29 mouse cellular contexts compared by ENCODE assay signal in genomic region chr13:20270148-20270547, GRCm38 (mm10).
DNase-seq lines count a peak whose midpoint lies in the region; ATAC-seq and TF ChIP-seq lines count a peak whose summit lies in the region.
"Had no signal": no experiment of that assay in that cellular context is flagged by ENCODE, and none has a peak within 500 bp of the region (broad histone marks: within the 10 kb centered on the region; RNA-seq: fewer than 3 reads in every experiment).

No protein-coding gene starts in this region.

- no peak overlapping the region for H3K4me2 ChIP-seq in forebrain, embryonic 14.5 days (ENCODE audit: low read length)
- no peak overlapping the region for H3K4me2 ChIP-seq in forebrain, embryonic 12.5 days
- no peak overlapping the region for H3K4me2 ChIP-seq in forebrain, postnatal 0 days (ENCODE audit: low read depth)
- H3K4me2 ChIP-seq: hindbrain, embryonic 15.5 days; kidney, embryonic 15.5 days; limb, embryonic 15.5 days; liver, embryonic 13.5 days; lung, embryonic 14.5 days; stomach, embryonic 15.5 days had no signal

- peak; percentile 41 for DNase-seq in forebrain, embryonic 14.5 days (ENCODE audit: low spot score)
- DNase-seq in layer of hippocampus, adult 9-11 months: peak; percentile 36
- no peak for DNase-seq in layer of hippocampus, postnatal 10 days (ENCODE audit: low spot score in 2 of 2)
- DNase-seq in brain, adult 2 months (ENCODE audit: low read depth, low spot score): peak; percentile 34
- DNase-seq in forebrain, postnatal 0 days: peak; percentile 82
- DNase-seq in cerebellum, adult 18-20 months: no peak
- DNase-seq: adrenal gland, postnatal 10 days; cerebellum, adult 2 months; cerebellum, postnatal 14 days; heart, postnatal 14 days; kidney, adult 11 months; kidney, postnatal 25 days; liver, embryonic 13.5 days; lung, embryonic 14.5 days; midbrain, embryonic 14.5 days; right cerebral cortex, postnatal 25 days; thymus, adult 18-20 months; thymus, postnatal 25 days had no signal

- no peaks in the 10 kb centered on the region for H3K9me3 ChIP-seq in forebrain, embryonic 14.5 days (replicated peaks; ENCODE audit: control insufficient read depth, low read length)
- no peaks in the 10 kb centered on the region for H3K9me3 ChIP-seq in forebrain, embryonic 12.5 days
- H3K9me3 ChIP-seq in forebrain, postnatal 0 days (ENCODE audit: low read length): no peaks in the 10 kb centered on the region
- H3K9me3 ChIP-seq: hindbrain, embryonic 10.5 days; hindbrain, embryonic 15.5 days; kidney, embryonic 15.5 days; limb, embryonic 10.5 days; limb, embryonic 15.5 days; liver, embryonic 13.5 days; stomach, embryonic 15.5 days had no signal

- peak; percentile 63; the same call in 1 of the 2 replicates for ATAC-seq in forebrain, embryonic 14.5 days
- no peak for ATAC-seq in forebrain, embryonic 12.5 days (ENCODE audit: low FRiP score)
- ATAC-seq in forebrain, postnatal 0 days: peak; percentile 95
- ATAC-seq: inflammation-experienced regulatory T-cells, adult 6 months; Patski had no signal

- TF ChIP-seq CTCF in forebrain, postnatal 0 days (IDR thresholded peaks at IDR 0.05; ENCODE audit: low read depth): no peak

- H3K36me3 ChIP-seq in forebrain, embryonic 14.5 days (ENCODE audit: control insufficient read depth, insufficient read depth, low read length): no peaks in the 10 kb centered on the region
- no peaks in the 10 kb centered on the region for H3K36me3 ChIP-seq in forebrain, embryonic 12.5 days (replicated peaks)
- H3K36me3 ChIP-seq in forebrain, postnatal 0 days (ENCODE audit: insufficient read depth): no peaks in the 10 kb centered on the region
- H3K36me3 ChIP-seq: hindbrain, embryonic 10.5 days; hindbrain, embryonic 15.5 days; kidney, embryonic 15.5 days; limb, embryonic 10.5 days; limb, embryonic 15.5 days; liver, embryonic 13.5 days; stomach, embryonic 15.5 days had no signal

- no peak overlapping the region for H3K4me3 ChIP-seq in forebrain, embryonic 14.5 days (ENCODE audit: low read depth, low read length)
- no peak overlapping the region for H3K4me3 ChIP-seq in forebrain, embryonic 12.5 days (replicated peaks)
- H3K4me3 ChIP-seq in forebrain, postnatal 0 days (ENCODE audit: low read depth, low read length): no peak overlapping the region
- H3K4me3 ChIP-seq: erythroblast, embryonic 14.5 days; hindbrain, embryonic 10.5 days; hindbrain, embryonic 15.5 days; kidney, embryonic 15.5 days; layer of hippocampus, adult 2 months; limb, embryonic 10.5 days; limb, embryonic 15.5 days; liver, embryonic 13.5 days; stomach, embryonic 15.5 days had no signal

- WGBS in forebrain, embryonic 14.5 days: 51% methylated on average over 6 of the region's 6 CpGs
- 55% methylated on average over 6 of the region's 6 CpGs for WGBS in forebrain, embryonic 12.5 days
- 30% methylated on average over 6 of the region's 6 CpGs for WGBS in forebrain, postnatal 0 days

- H3K27me3 ChIP-seq in forebrain, embryonic 14.5 days (replicated peaks; ENCODE audit: control insufficient read depth, insufficient read depth, low read length): no peaks in the 10 kb centered on the region
- H3K27me3 ChIP-seq in forebrain, embryonic 12.5 days: no peaks in the 10 kb centered on the region
- H3K27me3 ChIP-seq in forebrain, postnatal 0 days (ENCODE audit: insufficient read depth, low read length): 0 out of 2 replicates have a peak, but pooled peaks cover 4% of the 10 kb centered on the region
- H3K27me3 ChIP-seq: hindbrain, embryonic 15.5 days; kidney, embryonic 15.5 days; liver, embryonic 13.5 days; Patski; stomach, embryonic 15.5 days had no signal

- H3K4me1 ChIP-seq in forebrain, embryonic 14.5 days (ENCODE audit: control insufficient read depth, insufficient read depth, low read length): no peaks in the 10 kb centered on the region
- 0 out of 2 replicates have a peak, but pooled peaks cover 5% of the 10 kb centered on the region for H3K4me1 ChIP-seq in forebrain, embryonic 12.5 days
- H3K4me1 ChIP-seq in forebrain, postnatal 0 days (ENCODE audit: insufficient read depth): no peaks in the 10 kb centered on the region
- H3K4me1 ChIP-seq: kidney, embryonic 15.5 days; limb, embryonic 10.5 days; limb, embryonic 15.5 days; liver, embryonic 13.5 days; stomach, embryonic 15.5 days had no signal

- no peak overlapping the region for H3K27ac ChIP-seq in forebrain, embryonic 14.5 days (ENCODE audit: low read depth, low read length)
- no peak overlapping the region for H3K27ac ChIP-seq in forebrain, embryonic 12.5 days
- H3K27ac ChIP-seq in forebrain, postnatal 0 days (ENCODE audit: low read depth, low read length): no peak overlapping the region
- H3K27ac ChIP-seq: hindbrain, embryonic 10.5 days; hindbrain, embryonic 15.5 days; kidney, embryonic 15.5 days; layer of hippocampus, adult 2 months; limb, embryonic 10.5 days; limb, embryonic 15.5 days; liver, embryonic 13.5 days; stomach, embryonic 15.5 days had no signal

- no peak overlapping the region for H3K9ac ChIP-seq in forebrain, embryonic 14.5 days (ENCODE audit: low read length)
- no peak overlapping the region for H3K9ac ChIP-seq in forebrain, embryonic 12.5 days
- H3K9ac ChIP-seq in forebrain, postnatal 0 days: no peak overlapping the region
- H3K9ac ChIP-seq: hindbrain, embryonic 15.5 days; kidney, embryonic 15.5 days; limb, embryonic 15.5 days; liver, embryonic 13.5 days; lung, embryonic 14.5 days; stomach, embryonic 15.5 days had no signal

Comparison
In these comparisons a context has a peak if more than half of its experiments do, and no peak if none do; other contexts are left out.
1. DNase-seq: peak in forebrain, embryonic 14.5 days (single experiment), layer of hippocampus, adult 9-11 months (single experiment), brain, adult 2 months (single experiment) and forebrain, postnatal 0 days (single experiment); none in layer of hippocampus, postnatal 10 days (0 of 2) and cerebellum, adult 18-20 months (0 of 2).